Mouse (Mus musculus): ENCODE measurements around the gene Ugt1a7c.
"Not testable (repeated sequence)": the region's sequence is repeated elsewhere in the genome, so short reads cannot be mapped to it uniquely, and the experiment has no call there.

The Ugt1a7c gene

DNA sequence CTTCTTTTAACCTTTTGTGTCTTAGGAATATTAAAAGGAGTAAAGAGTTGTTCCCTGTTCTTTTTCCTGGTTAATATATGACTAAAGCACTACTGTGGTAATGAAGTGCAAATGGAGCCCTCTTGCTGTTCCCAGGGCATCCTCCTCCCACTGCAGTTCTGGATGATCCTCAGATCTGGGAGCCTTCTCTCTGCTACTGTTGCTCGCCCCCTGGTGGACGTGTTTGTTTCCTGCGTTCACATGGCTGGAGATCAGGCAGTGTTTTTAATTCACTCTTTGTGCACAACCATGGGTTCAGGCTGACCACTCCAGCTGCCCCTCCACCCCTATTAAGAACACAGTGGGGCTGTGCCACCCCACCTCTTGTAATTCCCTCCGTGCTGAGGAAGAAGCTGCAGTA, 25.7 kb downstream of the Ugt1a7c start:
- not testable (repeated sequence) for DNase-seq (ENCODE audit: low read depth)

GRCm38 (mm10) chr1:88121521-88121920, 26.7 kb downstream of the Ugt1a7c start:
- DNase-seq (ENCODE audit: low read depth), result not testable (repeated sequence)

DNA sequence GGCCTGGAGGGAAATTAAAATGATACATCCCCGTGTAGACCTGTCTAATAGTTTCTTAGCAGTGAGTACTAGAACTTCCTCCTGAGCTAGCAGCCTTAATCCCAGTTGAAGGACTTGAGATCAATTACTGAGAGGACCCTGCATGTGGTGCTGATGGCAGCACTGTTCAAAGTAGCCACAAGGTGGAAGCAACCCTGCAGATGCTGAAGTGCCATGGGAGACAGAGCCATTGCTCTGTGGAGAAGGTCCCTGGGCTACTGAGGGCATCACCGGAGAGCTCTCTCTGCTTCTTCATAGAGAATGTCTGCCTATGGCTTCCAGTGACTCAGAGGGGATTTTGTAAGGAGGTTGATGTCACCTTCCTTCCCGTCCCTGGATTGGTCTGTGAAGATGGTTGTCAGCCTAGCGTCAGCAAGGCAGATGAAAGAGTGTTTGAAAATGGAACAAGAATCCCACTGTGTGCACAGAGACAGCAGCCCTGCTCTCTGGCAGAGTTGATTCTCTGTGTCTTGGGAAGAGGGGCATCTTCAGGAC, 31.0 kb downstream of the Ugt1a7c start:
- not testable (repeated sequence) for DNase-seq (ENCODE audit: low read depth)

- DNase-seq (ENCODE audit: low read depth), result not testable (repeated sequence)
Measured at GRCm38 (mm10) chr1:88129091-88129490, 34.2 kb downstream of the Ugt1a7c start.

GRCm38 (mm10) chr1:88130223-88130622, 35.4 kb downstream of the Ugt1a7c start:
- DNase-seq (ENCODE audit: low read depth), result not testable (repeated sequence)

DNA sequence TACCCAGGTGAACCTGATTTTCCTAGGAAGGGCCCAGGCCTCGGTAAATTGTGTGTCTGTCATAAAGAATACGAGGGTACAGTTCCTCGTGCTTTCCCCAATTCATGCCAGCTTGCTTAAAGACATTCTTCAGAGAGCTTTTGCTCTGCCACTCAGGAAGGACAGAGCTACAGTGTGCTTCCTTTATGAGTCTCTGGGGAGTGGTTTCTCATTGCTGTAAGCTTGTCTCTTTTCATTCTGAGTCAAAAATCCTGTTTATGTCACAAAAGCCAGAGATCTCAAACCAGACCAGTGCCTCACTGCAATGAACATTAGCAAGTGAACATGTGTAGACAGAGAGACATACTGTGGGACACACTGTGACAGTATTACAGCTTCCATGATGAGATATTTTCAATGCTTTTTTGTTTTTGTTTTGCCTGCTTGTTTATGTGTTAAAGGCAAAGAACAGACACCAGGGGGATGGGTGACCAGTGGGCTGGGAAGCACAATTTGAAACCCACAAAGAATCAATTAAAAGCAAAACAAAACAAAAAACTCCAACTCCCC, 39.1 kb downstream of the Ugt1a7c start:
- no peak for DNase-seq (ENCODE audit: low read depth)

GRCm38 (mm10) chr1:88134457-88135011, 39.7 kb downstream of the Ugt1a7c start, which contains the start of gene Ugt1a6a:
Gene Ugt1a6a, plus strand, starts transcription at chr1:88134809.
- not testable (repeated sequence) for DNase-seq (ENCODE audit: low read depth)

- DNase-seq (ENCODE audit: low read depth), result not testable (repeated sequence)
Measured at GRCm38 (mm10) chr1:88135229-88135904, 40.5 kb downstream of the Ugt1a7c start.

DNA sequence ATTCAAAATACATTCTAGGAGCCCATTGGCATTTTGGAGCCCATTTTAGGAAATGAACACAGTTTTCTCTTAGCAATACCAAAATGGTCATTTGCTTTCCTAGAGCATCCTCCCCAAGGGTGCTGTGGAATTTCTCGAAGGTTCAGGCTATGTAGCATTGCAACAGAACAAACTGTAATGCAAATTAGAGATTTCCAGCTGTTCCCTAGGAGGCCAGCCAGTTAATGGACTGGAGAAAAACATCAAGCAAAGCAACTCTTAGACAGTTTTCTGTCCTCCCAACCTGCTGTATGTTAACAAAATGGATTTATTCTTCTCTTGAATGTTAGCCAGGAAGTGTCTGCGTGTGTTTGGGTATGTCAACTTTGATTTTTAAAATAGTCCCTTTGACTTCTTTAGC, 41.8 kb downstream of the Ugt1a7c start:
- no peak for DNase-seq (ENCODE audit: low read depth)

DNA sequence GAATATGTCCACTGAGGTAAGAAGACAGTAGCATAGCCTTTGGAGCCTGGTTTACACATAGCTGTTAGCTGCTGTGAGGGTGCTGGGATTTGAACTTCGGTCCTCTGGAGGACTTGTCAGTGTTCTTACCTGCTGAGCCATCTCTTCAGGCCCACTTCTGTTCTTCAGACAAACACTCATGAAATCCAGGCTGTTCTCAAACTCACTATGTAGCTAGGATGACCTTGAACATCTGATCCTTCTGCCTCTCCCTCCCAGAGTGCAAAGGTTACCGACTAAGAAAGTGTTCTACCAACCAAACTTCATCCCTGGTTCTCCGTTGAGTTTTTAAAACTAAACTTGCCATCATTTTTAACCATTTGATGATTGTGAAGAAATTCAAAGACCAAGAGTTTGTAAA, 42.4 kb downstream of the Ugt1a7c start:
- DNase-seq (ENCODE audit: low read depth), result no peak

DNA sequence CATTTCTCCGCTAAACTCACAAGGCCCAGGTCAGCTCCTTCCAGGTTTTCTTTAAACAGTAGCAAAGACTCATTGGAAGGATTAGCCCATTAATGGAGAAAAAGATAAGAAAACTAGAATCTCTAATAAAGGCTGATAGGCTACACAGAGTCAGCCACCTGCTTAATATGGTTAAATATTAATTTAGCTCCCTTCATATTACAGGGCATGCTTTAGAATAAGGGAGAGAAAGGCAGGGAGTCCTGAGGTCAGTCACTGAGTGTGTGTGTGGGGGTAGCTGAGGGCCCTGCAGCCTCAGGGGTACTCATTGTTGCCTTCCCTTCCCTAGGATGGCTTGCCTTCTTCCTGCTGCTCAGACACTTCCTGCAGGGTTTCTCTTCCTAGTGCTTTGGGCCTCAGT, 43.3 kb downstream of the Ugt1a7c start:
- no peak for DNase-seq (ENCODE audit: low read depth)

GRCm38 (mm10) chr1:88140492-88140891, 45.6 kb downstream of the Ugt1a7c start:
- DNase-seq (ENCODE audit: low read depth), result not testable (repeated sequence)

- not testable (repeated sequence) for DNase-seq (ENCODE audit: low read depth)
Measured at GRCm38 (mm10) chr1:88143966-88144675, 49.3 kb downstream of the Ugt1a7c start.

DNA sequence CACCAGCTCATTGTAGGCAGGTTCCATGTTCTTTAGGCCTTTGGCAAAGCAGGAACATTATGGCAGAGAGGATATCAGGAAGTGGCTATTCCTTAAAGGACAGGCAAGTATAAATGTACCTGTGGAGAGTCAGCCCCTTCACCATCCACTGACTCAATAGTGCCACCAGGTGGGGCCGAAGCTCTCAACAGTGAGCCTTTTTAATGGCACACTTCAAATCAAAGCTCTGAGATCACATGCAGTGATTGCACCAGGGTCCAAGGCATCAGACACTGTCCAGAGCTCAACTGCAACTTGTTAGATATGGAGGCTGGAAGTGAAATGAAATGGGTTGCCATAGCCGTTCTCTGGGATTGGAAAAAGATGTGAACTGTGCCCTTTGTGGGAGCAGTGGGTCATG, 50.4 kb downstream of the Ugt1a7c start:
- DNase-seq (ENCODE audit: low read depth), result peak; percentile 9

- DNase-seq (ENCODE audit: low read depth), result not testable (repeated sequence)
Measured at GRCm38 (mm10) chr1:88150133-88150532, 55.3 kb downstream of the Ugt1a7c start.

- DNase-seq (ENCODE audit: low read depth), result no peak
Measured at GRCm38 (mm10) chr1:88158430-88158829, 63.6 kb downstream of the Ugt1a7c start.

DNA sequence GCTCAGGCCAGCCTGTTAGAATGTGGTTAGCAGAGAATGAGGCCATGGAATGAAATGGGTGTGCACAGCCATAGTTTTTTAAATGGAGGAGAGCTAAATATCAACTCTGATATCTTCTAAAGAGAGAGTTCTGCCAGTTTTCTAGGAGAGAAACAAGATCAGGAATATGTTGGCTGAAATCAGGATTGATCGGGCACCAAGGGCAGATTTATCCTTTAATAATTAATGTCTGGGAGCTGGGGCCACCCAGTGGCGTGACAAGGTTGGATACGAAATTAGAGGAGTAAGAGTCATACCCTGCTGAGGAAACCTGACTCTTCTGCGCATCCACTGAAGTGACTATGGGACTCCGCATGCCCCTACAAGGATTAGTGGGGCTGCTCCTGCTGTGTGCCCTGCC, 70.8 kb downstream of the Ugt1a7c start, which contains the start of gene Ugt1a5:
TSS of gene Ugt1a5 (plus strand) at position 302 of the 400 bp plus-strand sequence.
- no peak for DNase-seq (ENCODE audit: low read depth)

DNA sequence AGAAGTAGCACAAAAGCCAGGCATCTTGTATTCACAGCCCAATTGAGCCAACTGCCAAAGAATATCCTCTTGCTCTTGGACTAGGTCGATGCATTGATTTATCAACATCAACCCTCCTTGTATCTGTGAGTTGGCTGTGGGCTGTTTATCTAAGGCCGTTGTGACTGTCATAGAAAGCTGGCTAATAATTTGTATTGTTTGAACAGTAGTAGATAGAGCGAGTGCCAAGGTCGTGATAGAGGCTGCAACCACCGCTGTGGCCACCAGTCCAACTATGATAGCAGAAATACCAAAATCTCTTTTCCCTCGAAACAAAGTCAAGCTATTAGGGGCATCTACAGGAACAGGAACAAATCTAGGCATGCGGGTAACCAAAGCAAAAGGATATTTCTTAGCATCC, 77.3 kb downstream of the Ugt1a7c start:
- not testable (repeated sequence) for DNase-seq (ENCODE audit: low read depth)

DNA sequence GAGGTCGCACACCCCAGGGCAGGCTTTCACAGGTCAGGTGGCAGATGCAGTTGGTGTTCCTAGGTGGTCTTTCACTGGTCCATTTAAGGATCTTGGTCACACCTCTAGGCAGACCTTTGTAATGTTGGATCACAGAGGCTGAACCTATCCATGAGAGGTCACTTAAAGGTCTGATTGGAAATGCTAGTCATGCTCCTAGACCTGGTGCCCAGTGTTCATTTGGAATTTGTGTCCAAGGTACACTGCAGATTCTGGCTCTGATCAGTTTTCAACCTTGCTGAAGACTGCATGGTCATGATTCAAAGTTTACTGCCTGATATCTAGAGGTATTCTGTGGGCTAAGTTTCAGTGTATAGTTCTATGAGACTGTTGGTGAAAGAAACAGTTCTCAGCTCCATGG, 84.8 kb downstream of the Ugt1a7c start:
- no peak for DNase-seq (ENCODE audit: low read depth)

- DNase-seq (ENCODE audit: low read depth), result no peak
Measured at GRCm38 (mm10) chr1:88186325-88186935, 91.6 kb downstream of the Ugt1a7c start.

DNA sequence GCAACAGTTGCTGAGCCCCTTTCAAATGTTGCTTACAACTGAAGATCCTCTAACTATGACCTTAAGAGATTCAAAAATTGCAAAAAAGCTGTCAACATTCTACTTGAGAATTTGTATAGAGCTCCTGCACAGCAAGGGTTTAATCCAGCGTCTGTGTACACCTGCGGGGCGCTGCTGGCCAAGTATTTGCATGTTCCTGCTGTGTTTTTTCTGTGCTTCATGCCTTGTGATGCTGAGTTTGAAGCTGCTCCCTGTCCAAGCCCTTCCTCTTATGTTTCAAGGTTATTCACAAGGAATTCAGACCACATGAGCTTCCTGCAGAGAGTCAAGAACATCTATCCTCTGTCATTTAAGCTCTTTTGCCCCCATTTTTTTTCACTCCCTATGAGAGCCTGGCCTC, 97.3 kb downstream of the Ugt1a7c start:
- no peak for DNase-seq (ENCODE audit: low read depth)

DNA sequence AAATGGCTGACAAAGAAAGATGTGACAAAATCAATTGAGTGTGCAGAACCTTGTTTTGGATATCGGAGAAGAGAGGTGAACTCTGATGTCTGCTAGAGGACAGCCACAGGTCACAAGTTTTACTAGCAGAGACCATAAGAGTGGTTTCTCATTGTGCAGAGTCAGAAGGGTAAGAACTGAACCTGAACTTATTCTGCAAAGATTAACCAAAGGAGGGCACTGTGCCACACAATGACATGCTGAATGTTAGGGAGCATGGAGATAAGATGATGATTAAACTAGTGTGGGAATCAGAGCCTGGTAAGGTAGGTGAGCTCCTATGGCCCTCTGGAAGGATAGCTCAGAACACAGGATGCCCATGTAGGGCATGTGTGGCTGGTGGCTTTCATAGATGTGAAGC, 100.8 kb downstream of the Ugt1a7c start:
- no peak for DNase-seq (ENCODE audit: low read depth)
